Mouse (Mus musculus): Measurements from ENCODE around the gene Ushbp1. TPM values are rescaled to one million over a fixed set of nuclear protein-coding genes. Genes with fewer than 3 reads are reported as not detected.
A peak's percentile ranks its signal among the peaks of the same experiment; 100 is the strongest.

Gene Ushbp1
- polyA plus RNA-seq, 1 experiment from 2014 or later = 8.6 TPM

GRCm38 (mm10) chr8:71404951-71405351, 9.3 kb upstream of the Ushbp1 start:
- 87% methylated on average over 9 of the region's 9 CpGs for WGBS
- Histone ChIP-seq H3K9me3 (no peaks in the 10 kb centered on the region), H3K4me1 (peaks cover 15% of the 10 kb centered on the region), H3K9ac (no peak overlapping the region), H3K27me3 (no peaks in the 10 kb centered on the region), H3K4me3 (no peak overlapping the region), H3K27ac (no peak overlapping the region), H3K4me2 (replicated peaks) (no peak overlapping the region; the same call in 1 of the 2 replicates), H3K36me3 (peaks cover 33% of the 10 kb centered on the region)
- no peak for ATAC-seq (ENCODE audit: insufficient number of reproducible peaks, insufficient read depth, low FRiP score, low TSS enrichment)

- peaks cover 31% of the 10 kb centered on the region for H3K36me3 ChIP-seq
- no peaks in the 10 kb centered on the region for H3K9me3 ChIP-seq
- H3K4me3 ChIP-seq = no peak overlapping the region
- H3K27ac ChIP-seq = 0 out of 2 replicates have a peak overlapping the region, but pooled peaks have one; percentile 36
- no peak overlapping the region for H3K4me2 ChIP-seq (replicated peaks)
- peaks cover 15% of the 10 kb centered on the region for H3K4me1 ChIP-seq
- no peak overlapping the region for H3K9ac ChIP-seq
- 90% methylated on average over 8 of the region's 8 CpGs for WGBS
- H3K27me3 ChIP-seq = no peaks in the 10 kb centered on the region
- ATAC-seq (ENCODE audit: insufficient number of reproducible peaks, insufficient read depth, low FRiP score, low TSS enrichment) = no peak
Observed at GRCm38 (mm10) chr8:71404011-71404410, 8.4 kb upstream of the Ushbp1 start.

- no peak overlapping the region for H3K9ac ChIP-seq
- no peak overlapping the region for H3K4me3 ChIP-seq
- WGBS = 85% methylated on average over 6 of the region's 6 CpGs
- no peak for ATAC-seq (ENCODE audit: insufficient number of reproducible peaks, insufficient read depth, low FRiP score, low TSS enrichment)
- H3K36me3 ChIP-seq = peaks cover 30% of the 10 kb centered on the region
- no peak overlapping the region for H3K27ac ChIP-seq
- no peaks in the 10 kb centered on the region for H3K9me3 ChIP-seq
- H3K4me2 ChIP-seq (replicated peaks) = no peak overlapping the region
- H3K27me3 ChIP-seq = no peaks in the 10 kb centered on the region
- H3K4me1 ChIP-seq = peaks cover 15% of the 10 kb centered on the region
Observed at GRCm38 (mm10) chr8:71403107-71403885, 7.7 kb upstream of the Ushbp1 start.

- H3K4me1 ChIP-seq = peaks cover 18% of the 10 kb centered on the region
- 82% methylated on average over 9 of the region's 9 CpGs for WGBS
Observed at GRCm38 (mm10) chr8:71402446-71402964, 6.9 kb upstream of the Ushbp1 start.

GRCm38 (mm10) chr8:71401454-71401853, 5.9 kb upstream of the Ushbp1 start:
- H3K27ac ChIP-seq = no peak overlapping the region
- H3K4me1 ChIP-seq = peaks cover 10% of the 10 kb centered on the region
- no peak for ATAC-seq (ENCODE audit: insufficient number of reproducible peaks, insufficient read depth, low FRiP score, low TSS enrichment)
- H3K4me3 ChIP-seq = no peak overlapping the region
- peaks cover 20% of the 10 kb centered on the region for H3K36me3 ChIP-seq
- no peaks in the 10 kb centered on the region for H3K27me3 ChIP-seq
- H3K9ac ChIP-seq = no peak overlapping the region
- no peak overlapping the region for H3K4me2 ChIP-seq (replicated peaks)
- no peaks in the 10 kb centered on the region for H3K9me3 ChIP-seq

More at GRCm38 (mm10) chr8:71402446-71402964, 6.9 kb upstream of the Ushbp1 start:
- Histone ChIP-seq H3K9ac (no peak overlapping the region), H3K27me3 (no peaks in the 10 kb centered on the region), H3K9me3 (no peaks in the 10 kb centered on the region), H3K4me3 (no peak overlapping the region), H3K36me3 (peaks cover 25% of the 10 kb centered on the region), H3K4me2 (replicated peaks) (no peak overlapping the region), H3K27ac (no peak overlapping the region)
- ATAC-seq (ENCODE audit: insufficient number of reproducible peaks, insufficient read depth, low FRiP score, low TSS enrichment) = no peak

GRCm38 (mm10) chr8:71400826-71401225, 5.2 kb upstream of the Ushbp1 start:
- H3K9ac ChIP-seq = no peak overlapping the region
- H3K9me3 ChIP-seq = no peaks in the 10 kb centered on the region
- H3K4me1 ChIP-seq = peaks cover 6% of the 10 kb centered on the region
- WGBS = 90% methylated on average over 2 of the region's 2 CpGs
- no peak for ATAC-seq (ENCODE audit: insufficient number of reproducible peaks, insufficient read depth, low FRiP score, low TSS enrichment)
- H3K4me3 ChIP-seq = no peak overlapping the region
- H3K36me3 ChIP-seq = peaks cover 20% of the 10 kb centered on the region
- no peak overlapping the region for H3K27ac ChIP-seq
- H3K4me2 ChIP-seq (replicated peaks) = no peak overlapping the region
- no peaks in the 10 kb centered on the region for H3K27me3 ChIP-seq

GRCm38 (mm10) chr8:71397701-71398100, 2.1 kb upstream of the Ushbp1 start:
- peak overlapping the region; percentile 83 for H3K4me3 ChIP-seq
- peaks cover 6% of the 10 kb centered on the region for H3K4me1 ChIP-seq
- peak overlapping the region; percentile 67; the same call in 1 of the 2 replicates for H3K9ac ChIP-seq
- no peaks in the 10 kb centered on the region for H3K27me3 ChIP-seq
- H3K36me3 ChIP-seq = peaks cover 20% of the 10 kb centered on the region
- H3K4me2 ChIP-seq (replicated peaks) = peak overlapping the region; percentile 80
- H3K9me3 ChIP-seq = no peaks in the 10 kb centered on the region
- H3K27ac ChIP-seq = no peak overlapping the region
- WGBS = 84% methylated on average over 12 of the region's 12 CpGs
- no peak for ATAC-seq (ENCODE audit: insufficient number of reproducible peaks, insufficient read depth, low FRiP score, low TSS enrichment)

GRCm38 (mm10) chr8:71396639-71397305, 1.2 kb upstream of the Ushbp1 start, which contains the start of gene Babam1:
Gene Babam1 (plus strand): TSS chr8:71396861.
- peaks cover 6% of the 10 kb centered on the region for H3K4me1 ChIP-seq
- peaks cover 20% of the 10 kb centered on the region for H3K36me3 ChIP-seq
- no peaks in the 10 kb centered on the region for H3K9me3 ChIP-seq
- H3K27ac ChIP-seq = peak within 1 kb of the TSS; percentile 52; the same call in 1 of the 2 replicates
- peak within 1 kb of the TSS; percentile 80 for H3K4me2 ChIP-seq (replicated peaks)
- ATAC-seq (ENCODE audit: insufficient number of reproducible peaks, insufficient read depth, low FRiP score, low TSS enrichment) = peak; percentile 91
- H3K9ac ChIP-seq = peak within 1 kb of the TSS; percentile 67
- no peaks in the 10 kb centered on the region for H3K27me3 ChIP-seq
- H3K4me3 ChIP-seq = peak within 1 kb of the TSS; percentile 83
- WGBS = under 1% methylated on average over 34 of the region's 34 CpGs

- no peaks in the 10 kb centered on the region for H3K9me3 ChIP-seq
Observed at GRCm38 (mm10) chr8:71395071-71395470, 531 bp downstream of the Ushbp1 start.

GRCm38 (mm10) chr8:71394481-71394880, 1.1 kb downstream of the Ushbp1 start:
- Histone ChIP-seq H3K36me3 (peaks cover 10% of the 10 kb centered on the region), H3K9me3 (no peaks in the 10 kb centered on the region), H3K27me3 (no peaks in the 10 kb centered on the region), H3K4me3 (no peak overlapping the region), H3K9ac (no peak overlapping the region), H3K4me2 (replicated peaks) (no peak overlapping the region), H3K4me1 (peaks cover 6% of the 10 kb centered on the region), H3K27ac (no peak overlapping the region)
- WGBS = 80% methylated on average over 7 of the region's 7 CpGs
- no peak for ATAC-seq (ENCODE audit: insufficient number of reproducible peaks, insufficient read depth, low FRiP score, low TSS enrichment)

More at GRCm38 (mm10) chr8:71395071-71395470, 531 bp downstream of the Ushbp1 start:
- 86% methylated on average over 10 of the region's 10 CpGs for WGBS
- H3K9ac ChIP-seq = no peak overlapping the region
- ATAC-seq (ENCODE audit: insufficient number of reproducible peaks, insufficient read depth, low FRiP score, low TSS enrichment) = no peak
- H3K4me1 ChIP-seq = peaks cover 6% of the 10 kb centered on the region
- no peak overlapping the region for H3K27ac ChIP-seq
- H3K4me2 ChIP-seq (replicated peaks) = no peak overlapping the region
- peaks cover 14% of the 10 kb centered on the region for H3K36me3 ChIP-seq
- no peaks in the 10 kb centered on the region for H3K27me3 ChIP-seq
- no peak overlapping the region for H3K4me3 ChIP-seq

GRCm38 (mm10) chr8:71392871-71393270, 2.7 kb downstream of the Ushbp1 start:
- Histone ChIP-seq H3K27ac (no peak overlapping the region), H3K9ac (no peak overlapping the region), H3K36me3 (no peaks in the 10 kb centered on the region), H3K27me3 (no peaks in the 10 kb centered on the region), H3K9me3 (no peaks in the 10 kb centered on the region), H3K4me2 (replicated peaks) (no peak overlapping the region; the same call in 1 of the 2 replicates), H3K4me1 (peaks cover 6% of the 10 kb centered on the region), H3K4me3 (no peak overlapping the region)
- ATAC-seq (ENCODE audit: insufficient number of reproducible peaks, insufficient read depth, low FRiP score, low TSS enrichment) = no peak
- WGBS = 12% methylated on average over 3 of the region's 3 CpGs

Measured in embryonic facial prominence, embryonic 12.5 days (tissue).